Mouse (Mus musculus) retina, postnatal 7 days (tissue): ENCODE results near the gene Fitm1.

Source experiments
- DNase-seq: peaks from one replicate; pipeline ENCODE4 v3.0.0-alpha.2; 2012; ENCODE audit warnings: low read depth, low spot score

The Fitm1 gene

GRCm38 (mm10) chr14:55575302-55575701 lies at the start of gene Fitm1:
Gene Fitm1, plus strand, starts transcription at chr14:55575617.
- DNase-seq: no peak

DNA sequence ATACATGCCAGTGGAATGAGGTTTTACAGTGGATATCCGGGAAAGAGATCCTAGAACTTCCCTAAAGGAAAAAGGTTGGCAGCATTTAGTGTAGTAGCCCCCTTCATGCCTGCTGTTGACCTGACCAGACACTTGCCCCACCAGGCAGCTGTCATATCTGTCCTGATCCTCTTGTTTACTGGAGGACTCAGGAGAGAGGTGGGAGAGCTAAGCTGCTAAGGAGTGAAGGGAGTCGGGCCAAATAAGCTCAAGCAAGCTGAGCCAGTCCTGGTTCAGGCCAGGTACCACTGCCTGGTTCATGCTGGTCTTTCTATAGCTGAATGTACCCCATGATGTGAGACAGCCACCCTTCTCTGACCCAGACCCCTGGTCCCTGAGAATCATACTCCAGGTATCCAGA lies 48.7 kb upstream of the Fitm1 start:
- peak; percentile 58 for DNase-seq

GRCm38 (mm10) chr14:55527940-55528339 lies 47.5 kb upstream of the Fitm1 start:
- DNase-seq: no peak

GRCm38 (mm10) chr14:55536116-55536745 lies 39.2 kb upstream of the Fitm1 start:
- no peak for DNase-seq

DNA sequence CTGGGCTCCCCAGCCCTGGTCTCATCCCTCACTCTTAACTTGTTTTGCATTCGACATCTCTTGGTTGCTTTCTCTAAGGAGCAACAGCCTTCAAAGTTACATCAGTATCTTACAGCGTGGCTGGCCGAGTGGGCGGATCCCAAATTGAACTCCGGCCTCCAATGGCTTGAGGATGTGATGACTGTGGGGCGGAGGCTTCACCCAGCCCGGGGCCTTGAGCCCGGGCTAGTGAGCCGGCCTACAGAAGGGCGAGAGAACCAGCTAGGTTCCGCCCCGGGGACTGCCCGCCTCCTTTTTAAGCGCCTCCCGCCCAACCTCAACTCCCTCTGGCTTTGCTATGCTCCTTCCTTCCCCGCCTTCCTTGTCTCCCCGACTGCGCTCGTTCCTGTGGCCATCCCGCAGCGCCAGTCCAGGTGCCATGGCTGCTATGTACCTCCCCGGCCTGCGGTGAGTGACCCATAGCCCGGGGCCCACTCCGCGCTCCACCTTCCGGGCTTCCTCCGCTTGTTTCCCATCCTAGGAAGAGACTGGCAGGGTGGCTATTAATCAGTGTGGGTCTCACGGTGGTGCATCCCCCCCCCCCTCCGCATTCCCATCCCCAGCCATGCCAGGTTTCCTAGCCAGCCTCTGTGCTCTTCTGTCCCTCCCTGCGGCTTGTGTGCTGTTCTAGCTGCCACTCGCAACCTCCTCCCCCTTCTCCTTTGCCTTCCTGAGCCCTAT lies 35.2 kb upstream of the Fitm1 start, which contains the start of gene Pck2:
TSS of gene Pck2 (plus strand) at position 200 of the 720 bp plus-strand sequence.
- DNase-seq: no peak

GRCm38 (mm10) chr14:55540787-55541321 lies 34.6 kb upstream of the Fitm1 start:
- peak; percentile 61 for DNase-seq

GRCm38 (mm10) chr14:55542268-55542667 lies 33.1 kb upstream of the Fitm1 start:
- DNase-seq: no peak

- no peak for DNase-seq
These were observed 31.1 kb upstream of the Fitm1 start for GRCm38 (mm10) chr14:55544334-55544733.

- no peak for DNase-seq
These were observed 25.2 kb upstream of the Fitm1 start for GRCm38 (mm10) chr14:55550191-55550590.

DNA sequence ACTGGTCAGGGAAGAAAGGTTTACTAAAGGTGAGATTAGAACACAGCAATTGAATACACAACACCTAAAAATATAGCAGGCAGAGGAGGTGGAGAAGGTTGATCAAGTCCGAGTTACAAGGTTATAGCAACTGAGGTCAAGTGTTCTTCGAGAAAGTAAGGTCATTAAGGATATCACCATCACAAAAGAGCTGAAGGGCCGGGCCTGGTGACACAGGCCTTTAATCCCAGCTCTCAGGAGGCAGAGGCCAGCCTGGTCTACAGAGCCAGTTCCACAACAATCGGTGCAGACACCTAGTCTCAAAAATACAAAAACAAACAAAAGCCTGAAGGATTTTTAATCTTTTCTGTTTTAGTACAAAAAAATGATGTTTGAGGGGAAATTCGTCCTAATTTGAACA lies 24.1 kb upstream of the Fitm1 start:
- DNase-seq: no peak

GRCm38 (mm10) chr14:55551794-55552193 lies 23.6 kb upstream of the Fitm1 start:
- no peak for DNase-seq

DNA sequence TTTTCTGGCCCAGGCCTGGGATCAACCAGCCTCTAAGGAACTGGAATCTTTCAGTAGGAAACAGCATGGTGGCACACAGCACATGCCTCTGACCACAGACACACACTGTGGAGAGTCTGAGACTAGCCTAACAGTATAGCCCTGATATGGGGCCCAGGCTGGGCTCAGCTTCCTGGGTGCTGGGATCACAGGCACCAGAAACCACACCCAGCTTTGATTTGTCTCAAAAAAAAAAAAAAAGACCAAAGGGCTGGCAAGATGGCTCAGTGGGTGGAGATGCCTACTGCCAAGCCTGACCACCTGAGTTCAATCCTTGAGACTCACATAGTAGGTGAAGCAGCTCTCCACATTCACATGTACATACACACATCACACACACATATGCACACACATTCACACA lies 20.8 kb upstream of the Fitm1 start:
- DNase-seq: no peak

GRCm38 (mm10) chr14:55555788-55556187 lies 19.6 kb upstream of the Fitm1 start:
- DNase-seq: no peak

- DNase-seq: peak; percentile 51
These were observed 18.4 kb upstream of the Fitm1 start for GRCm38 (mm10) chr14:55557003-55557402.

- DNase-seq: no peak
These were observed 17.8 kb upstream of the Fitm1 start for GRCm38 (mm10) chr14:55557587-55557986.

GRCm38 (mm10) chr14:55558740-55559448 lies 16.5 kb upstream of the Fitm1 start:
- DNase-seq: no peak

DNA sequence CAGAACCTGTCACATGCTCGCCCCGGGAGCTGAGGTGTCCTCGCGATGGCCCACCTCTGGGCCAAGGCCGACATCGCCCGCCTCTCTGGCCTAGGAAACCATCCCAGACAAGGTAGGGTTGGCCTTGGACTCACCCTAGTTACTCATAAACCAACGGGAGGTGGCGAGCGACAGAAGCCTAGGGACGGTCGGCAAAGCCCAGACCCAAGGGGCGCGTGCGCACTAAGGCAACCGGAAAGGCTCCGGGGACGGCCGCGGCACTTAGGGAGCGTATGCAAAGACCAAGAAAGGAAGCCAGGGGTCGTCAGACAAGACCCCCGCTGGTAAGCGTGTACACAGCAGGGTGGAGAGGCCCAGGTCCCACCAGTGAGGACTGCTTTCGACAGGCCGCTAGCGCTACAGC lies 15.6 kb upstream of the Fitm1 start, which contains the start of gene Dcaf11:
TSS of gene Dcaf11 (plus strand) at position 208 of the 403 bp plus-strand sequence.
- DNase-seq: peak; percentile 92

DNA sequence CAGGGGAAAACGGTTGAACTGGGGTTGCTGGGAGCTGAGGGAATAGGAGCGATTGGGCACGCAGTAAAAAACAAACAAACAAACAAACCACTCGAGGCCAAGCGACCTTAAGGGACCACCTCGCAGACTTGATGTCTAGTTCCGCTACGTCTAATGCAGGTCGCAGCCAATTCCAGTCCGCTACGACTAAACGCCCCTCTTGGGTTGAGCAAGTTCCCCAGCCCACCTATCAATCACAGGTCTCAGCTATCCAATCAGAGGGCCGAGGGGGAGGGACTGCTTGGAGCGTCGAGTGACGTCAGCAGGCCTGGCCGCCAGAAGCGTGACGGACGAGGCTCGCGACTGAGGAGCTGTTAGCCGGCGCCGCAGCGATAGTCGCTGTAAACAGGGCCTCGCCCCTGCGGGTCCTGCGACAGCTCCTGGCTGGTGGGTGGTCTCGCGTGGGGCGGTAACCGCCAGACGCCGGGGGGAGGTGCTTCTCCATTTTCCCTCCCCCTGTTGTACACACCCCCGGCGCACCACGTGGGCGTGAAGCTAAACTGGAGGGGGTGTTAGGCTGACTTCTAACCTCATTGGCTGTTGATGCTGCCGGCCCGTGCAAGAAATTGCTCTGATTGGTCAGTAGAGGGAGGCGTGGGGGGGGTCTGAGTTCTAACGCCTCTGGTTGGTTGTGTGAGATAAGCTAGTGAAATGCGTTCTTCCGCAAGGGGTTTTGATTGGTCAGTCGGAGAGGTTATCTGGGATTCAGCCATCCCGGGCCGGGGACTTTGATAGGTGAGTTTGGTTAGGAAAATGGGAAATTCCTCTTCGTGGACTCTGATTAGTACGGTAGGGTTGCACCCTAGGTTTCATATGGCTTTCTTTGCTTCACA lies 15.0 kb upstream of the Fitm1 start, which contains the start of gene A730061H03Rik:
TSS of gene A730061H03Rik (minus strand) at position 205 of the 872 bp plus-strand sequence.
- peak; percentile 98 for DNase-seq

GRCm38 (mm10) chr14:55561860-55562259 lies 13.6 kb upstream of the Fitm1 start:
- DNase-seq: no peak

DNA sequence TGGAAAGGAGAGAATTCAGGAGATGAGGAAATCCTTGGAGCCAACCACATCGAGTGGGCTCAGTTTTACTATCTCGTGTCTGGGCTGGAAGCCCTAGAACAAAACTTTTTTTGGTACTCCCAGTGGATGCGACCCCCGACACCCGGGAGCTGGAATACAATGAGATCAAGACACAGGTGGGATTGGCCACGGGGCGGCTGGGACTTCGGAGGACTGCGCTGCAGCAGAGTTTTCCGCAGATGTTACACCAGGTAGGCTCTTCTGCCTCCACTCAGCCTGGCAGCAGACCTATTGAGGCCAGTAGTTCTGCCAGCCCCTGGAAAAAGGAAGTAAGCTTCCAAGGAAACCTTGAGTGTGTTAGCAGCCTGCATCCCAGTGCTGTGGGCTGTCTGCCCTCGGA lies 12.2 kb upstream of the Fitm1 start:
- DNase-seq: no peak

- DNase-seq: no peak
These were observed 9.7 kb upstream of the Fitm1 start for GRCm38 (mm10) chr14:55565748-55566147.
